Mouse (Mus musculus): Measurements from ENCODE around the gene Myo18a.

- TF ChIP-seq CTCF (IDR thresholded peaks at IDR 0.05; ENCODE audit: low read depth) (peak; percentile 39), EP300 (IDR thresholded peaks at IDR 0.05; ENCODE audit: low read depth) (no peak)
Measured at GRCm38 (mm10) chr11:77806218-77806617, 43.2 kb downstream of the Myo18a start.

All from heart, postnatal 0 days (tissue).